Mouse (Mus musculus): Measurements from ENCODE around the gene 1110004F10Rik. TPM values are rescaled to one million over a fixed set of nuclear protein-coding genes. Genes with fewer than 3 reads are reported as not detected.

Gene 1110004F10Rik
- polyA plus RNA-seq, 1 experiment, result not detected

- no peak overlapping the region for H3K27ac ChIP-seq (ENCODE audit: insufficient read depth, low read depth, low read length)
- H3K4me3 ChIP-seq (ENCODE audit: insufficient read depth, low read depth, low read length), result no peak overlapping the region
- TF ChIP-seq CTCF (IDR thresholded peaks at IDR 0.05; ENCODE audit: insufficient read depth, low read depth, low read length), result no peak
- no peaks in the 10 kb centered on the region for H3K4me1 ChIP-seq (ENCODE audit: control insufficient read depth, insufficient read depth, low read length)
- 86% methylated on average over 12 of the region's 12 CpGs for WGBS
These were observed 76.2 kb downstream of the 1110004F10Rik start for GRCm38 (mm10) chr7:116115216-116115930.

GRCm38 (mm10) chr7:116115991-116116390, 76.8 kb downstream of the 1110004F10Rik start:
- no peaks in the 10 kb centered on the region for H3K4me1 ChIP-seq (ENCODE audit: control insufficient read depth, insufficient read depth, low read length)
- TF ChIP-seq POLR2A (IDR thresholded peaks at IDR 0.05; ENCODE audit: insufficient read depth, low read depth, low read length), result no peak
- TF ChIP-seq CTCF (IDR thresholded peaks at IDR 0.05; ENCODE audit: insufficient read depth, low read depth, low read length), result no peak
- H3K27ac ChIP-seq (ENCODE audit: insufficient read depth, low read depth, low read length), result no peak overlapping the region
- H3K4me3 ChIP-seq (ENCODE audit: insufficient read depth, low read depth, low read length), result no peak overlapping the region
- 57% methylated on average over 2 of the region's 2 CpGs for WGBS

- H3K4me3 ChIP-seq (ENCODE audit: insufficient read depth, low read depth, low read length), result no peak overlapping the region
- H3K27ac ChIP-seq (ENCODE audit: insufficient read depth, low read depth, low read length), result no peak overlapping the region
- H3K4me1 ChIP-seq (ENCODE audit: control insufficient read depth, insufficient read depth, low read length), result no peaks in the 10 kb centered on the region
- WGBS, result 78% methylated on average over 1 of the region's 1 CpGs
- no peak for TF ChIP-seq POLR2A (IDR thresholded peaks at IDR 0.05; ENCODE audit: insufficient read depth, low read depth, low read length)
- TF ChIP-seq CTCF (IDR thresholded peaks at IDR 0.05; ENCODE audit: insufficient read depth, low read depth, low read length), result no peak
These were observed 80.2 kb downstream of the 1110004F10Rik start for GRCm38 (mm10) chr7:116119306-116119857.

GRCm38 (mm10) chr7:116120737-116121136, 81.5 kb downstream of the 1110004F10Rik start:
- no peak overlapping the region for H3K4me3 ChIP-seq (ENCODE audit: insufficient read depth, low read depth, low read length)
- no peaks in the 10 kb centered on the region for H3K4me1 ChIP-seq (ENCODE audit: control insufficient read depth, insufficient read depth, low read length)
- TF ChIP-seq POLR2A (IDR thresholded peaks at IDR 0.05; ENCODE audit: insufficient read depth, low read depth, low read length) (no peak), CTCF (IDR thresholded peaks at IDR 0.05; ENCODE audit: insufficient read depth, low read depth, low read length) (no peak)
- no peak overlapping the region for H3K27ac ChIP-seq (ENCODE audit: insufficient read depth, low read depth, low read length)
- WGBS, result 90% methylated on average over 4 of the region's 4 CpGs

- TF ChIP-seq CTCF (IDR thresholded peaks at IDR 0.05; ENCODE audit: insufficient read depth, low read depth, low read length) (no peak), POLR2A (IDR thresholded peaks at IDR 0.05; ENCODE audit: insufficient read depth, low read depth, low read length) (no peak)
- H3K4me3 ChIP-seq (ENCODE audit: insufficient read depth, low read depth, low read length), result no peak overlapping the region
- H3K27ac ChIP-seq (ENCODE audit: insufficient read depth, low read depth, low read length), result no peak overlapping the region
- WGBS, result 76% methylated on average over 11 of the region's 11 CpGs
- no peaks in the 10 kb centered on the region for H3K4me1 ChIP-seq (ENCODE audit: control insufficient read depth, insufficient read depth, low read length)
These were observed 82.0 kb downstream of the 1110004F10Rik start for GRCm38 (mm10) chr7:116121202-116121601.

- H3K4me3 ChIP-seq (ENCODE audit: insufficient read depth, low read depth, low read length), result no peak overlapping the region
- 55% methylated on average over 13 of the region's 13 CpGs for WGBS
- H3K27ac ChIP-seq (ENCODE audit: insufficient read depth, low read depth, low read length), result no peak overlapping the region
- TF ChIP-seq CTCF (IDR thresholded peaks at IDR 0.05; ENCODE audit: insufficient read depth, low read depth, low read length) (no peak), POLR2A (IDR thresholded peaks at IDR 0.05; ENCODE audit: insufficient read depth, low read depth, low read length) (no peak)
- H3K4me1 ChIP-seq (ENCODE audit: control insufficient read depth, insufficient read depth, low read length), result no peaks in the 10 kb centered on the region
These were observed 83.9 kb downstream of the 1110004F10Rik start for GRCm38 (mm10) chr7:116122981-116123596.

GRCm38 (mm10) chr7:116123597-116123985, 84.4 kb downstream of the 1110004F10Rik start:
- no peak for TF ChIP-seq CTCF (IDR thresholded peaks at IDR 0.05; ENCODE audit: insufficient read depth, low read depth, low read length)
- TF ChIP-seq POLR2A (IDR thresholded peaks at IDR 0.05; ENCODE audit: insufficient read depth, low read depth, low read length), result no peak
- H3K4me1 ChIP-seq (ENCODE audit: control insufficient read depth, insufficient read depth, low read length), result no peaks in the 10 kb centered on the region
- H3K27ac ChIP-seq (ENCODE audit: insufficient read depth, low read depth, low read length), result no peak overlapping the region
- WGBS, result 68% methylated on average over 2 of the region's 2 CpGs
- H3K4me3 ChIP-seq (ENCODE audit: insufficient read depth, low read depth, low read length), result no peak overlapping the region

- whole genome bisulfite sequencing, result 93% methylated on average over 12 of the region's 12 CpGs
- no peak overlapping the region for H3K27ac ChIP-seq (ENCODE audit: insufficient read depth, low read depth, low read length)
- no peak for TF ChIP-seq CTCF (IDR thresholded peaks at IDR 0.05; ENCODE audit: insufficient read depth, low read depth, low read length)
- TF ChIP-seq POLR2A (IDR thresholded peaks at IDR 0.05; ENCODE audit: insufficient read depth, low read depth, low read length), result no peak
- H3K4me1 ChIP-seq (ENCODE audit: control insufficient read depth, insufficient read depth, low read length), result no peaks in the 10 kb centered on the region
- H3K4me3 ChIP-seq (ENCODE audit: insufficient read depth, low read depth, low read length), result no peak overlapping the region
These were observed 84.9 kb downstream of the 1110004F10Rik start for GRCm38 (mm10) chr7:116124057-116124456.

- H3K27ac ChIP-seq (ENCODE audit: insufficient read depth, low read depth, low read length), result no peak overlapping the region
- TF ChIP-seq CTCF (IDR thresholded peaks at IDR 0.05; ENCODE audit: insufficient read depth, low read depth, low read length) (no peak), POLR2A (IDR thresholded peaks at IDR 0.05; ENCODE audit: insufficient read depth, low read depth, low read length) (no peak)
- H3K4me1 ChIP-seq (ENCODE audit: control insufficient read depth, insufficient read depth, low read length), result no peaks in the 10 kb centered on the region
- H3K4me3 ChIP-seq (ENCODE audit: insufficient read depth, low read depth, low read length), result no peak overlapping the region
- 79% methylated on average over 7 of the region's 7 CpGs for WGBS
These were observed 86.5 kb downstream of the 1110004F10Rik start for GRCm38 (mm10) chr7:116125671-116126070.

Data from olfactory bulb, adult 2 months (tissue).